Mouse (Mus musculus): ENCODE data around the gene Cyth4.

Cyth4 gene

GRCm38 (mm10) chr15:78610705-78611462 lies 14.0 kb downstream of the Cyth4 start:
- in situ Hi-C loops (cut with MboI; ENCODE audit: low sequenced_read_pairs), result no loop called here

DNA sequence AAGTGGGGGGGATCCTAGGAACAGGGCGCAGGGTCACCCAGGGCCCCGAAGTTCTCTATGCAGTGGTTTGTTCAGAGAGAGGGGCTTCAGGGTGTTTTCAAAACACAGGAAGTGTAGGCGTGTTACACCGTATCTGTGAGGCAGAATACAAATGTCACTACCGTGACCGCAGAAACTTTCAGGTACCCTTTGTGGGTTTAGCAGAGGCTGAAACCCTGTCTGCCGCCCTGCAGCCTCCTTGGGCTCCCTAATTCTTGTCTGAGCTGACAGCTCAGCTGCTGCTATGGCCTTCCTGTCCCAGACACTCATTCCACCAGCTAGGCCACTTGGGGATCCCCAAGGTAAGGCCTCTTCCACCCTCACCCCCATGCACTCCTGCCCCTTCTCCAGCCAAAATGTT lies 17.7 kb downstream of the Cyth4 start:
- in situ Hi-C loops (cut with MboI; ENCODE audit: low sequenced_read_pairs), result no loop called here

DNA sequence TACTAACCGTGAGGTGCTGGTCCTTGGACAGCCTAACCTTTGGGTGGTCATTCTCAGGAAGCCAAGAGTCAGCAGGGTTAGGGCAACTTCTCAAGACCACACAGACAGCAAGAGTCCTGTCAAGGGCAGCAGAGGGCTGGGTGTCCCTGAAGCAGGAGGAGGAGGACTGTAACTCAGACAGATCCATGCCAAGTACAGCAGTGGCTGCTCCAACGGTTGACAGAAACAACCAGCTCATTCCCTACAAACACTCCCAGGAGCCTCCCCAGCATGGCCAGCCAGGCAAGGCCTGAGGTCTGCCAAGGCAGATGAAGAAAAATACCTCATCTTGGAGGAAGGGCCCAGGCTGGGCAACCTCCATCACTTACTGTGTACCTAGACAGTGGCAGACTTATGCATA lies 20.1 kb downstream of the Cyth4 start:
- in situ Hi-C loops (cut with MboI; ENCODE audit: low sequenced_read_pairs), result no loop called here

GRCm38 (mm10) chr15:78623426-78623825 lies 26.6 kb downstream of the Cyth4 start:
- in situ Hi-C loops (cut with MboI; ENCODE audit: low sequenced_read_pairs), result loop anchor here (5.0 to 10.0 kb wide), 2 partner anchors 124 to 231 kb away; partner anchors contain the start of gene Lgals2

- in situ Hi-C loops (cut with MboI; ENCODE audit: low sequenced_read_pairs), result loop anchor here (5.0 to 10.0 kb wide), 2 partner anchors 123 to 230 kb away; partner anchors contain the start of gene Lgals2
Observed at GRCm38 (mm10) chr15:78624431-78624950, 27.6 kb downstream of the Cyth4 start.

DNA sequence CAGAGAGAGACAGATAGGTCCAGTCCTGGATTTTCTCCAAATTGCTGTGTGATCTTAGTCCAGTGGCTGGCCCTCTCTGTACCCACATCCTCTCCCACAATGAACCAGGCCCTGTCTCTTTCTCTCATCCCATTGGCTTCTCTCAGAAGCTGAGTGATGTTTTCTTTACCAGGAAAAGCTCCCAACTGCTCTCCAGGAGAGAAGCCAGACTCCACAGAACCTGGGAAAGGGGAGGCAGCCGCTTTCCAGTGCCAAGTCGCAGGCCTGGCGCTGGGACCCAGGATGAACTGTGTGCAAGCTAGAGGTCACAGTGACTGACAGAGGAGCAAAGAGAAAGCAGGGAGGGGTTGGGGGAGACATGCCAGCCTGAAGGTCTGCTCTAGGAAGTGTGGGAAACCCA lies 28.1 kb downstream of the Cyth4 start:
- in situ Hi-C loops (cut with MboI; ENCODE audit: low sequenced_read_pairs), result loop anchor here (5.0 to 10.0 kb wide), 2 partner anchors 122 to 230 kb away; partner anchors contain the start of gene Lgals2

DNA sequence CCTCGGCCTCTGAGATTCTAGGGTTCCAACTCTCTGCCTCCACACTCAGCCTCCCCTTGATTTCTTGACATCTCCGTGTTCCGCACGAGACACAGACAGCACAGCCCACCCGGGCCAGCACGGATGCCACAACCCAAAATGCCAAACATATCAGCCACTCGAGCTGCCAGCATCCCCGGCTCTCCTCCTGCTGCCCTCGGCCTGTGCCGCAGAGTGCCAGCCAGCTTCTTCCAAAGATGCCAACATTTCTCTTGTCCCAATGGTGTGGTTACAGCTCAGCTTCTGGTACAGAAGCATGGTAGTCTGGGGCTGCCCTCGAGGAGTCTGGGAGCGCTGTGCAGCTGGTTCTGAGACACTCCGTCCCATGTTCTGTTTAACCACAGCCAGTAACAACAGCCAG lies 29.4 kb downstream of the Cyth4 start:
- in situ Hi-C loops (cut with MboI; ENCODE audit: low sequenced_read_pairs), result loop anchor here (10.0 kb wide), 1 partner anchor 229 kb away; the partner anchor contains the start of gene Lgals2

- in situ Hi-C loops (cut with MboI; ENCODE audit: low sequenced_read_pairs), result no loop called here
Observed at GRCm38 (mm10) chr15:78632387-78632786, 35.5 kb downstream of the Cyth4 start.

- in situ Hi-C loops (cut with MboI; ENCODE audit: low sequenced_read_pairs), result no loop called here
Observed at GRCm38 (mm10) chr15:78633413-78633812, 36.6 kb downstream of the Cyth4 start.

- in situ Hi-C loops (cut with MboI; ENCODE audit: low sequenced_read_pairs), result no loop called here
Observed at GRCm38 (mm10) chr15:78634095-78634737, 37.4 kb downstream of the Cyth4 start.

- in situ Hi-C loops (cut with MboI; ENCODE audit: low sequenced_read_pairs), result no loop called here
Observed at GRCm38 (mm10) chr15:78635231-78635630, 38.4 kb downstream of the Cyth4 start.

DNA sequence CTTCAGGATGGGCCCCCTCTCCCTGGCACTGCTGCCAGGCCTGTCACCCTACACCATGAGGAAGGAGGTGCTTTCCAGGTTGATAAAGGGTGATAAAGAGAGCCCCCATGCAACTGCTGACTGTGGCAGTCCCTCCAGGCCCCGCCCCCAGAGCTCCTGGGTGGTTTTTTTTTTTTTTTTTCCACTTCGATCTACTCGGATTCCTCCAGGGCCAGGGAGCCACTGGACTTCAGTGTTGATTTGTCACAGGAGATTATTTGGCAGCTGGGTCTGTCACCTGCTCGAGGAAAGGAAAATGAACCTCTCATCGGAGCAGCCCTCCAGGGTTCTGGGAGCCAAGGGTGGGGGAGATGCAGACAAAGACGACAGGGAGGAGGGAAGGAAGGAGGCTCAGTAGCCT lies 46.8 kb downstream of the Cyth4 start:
- in situ Hi-C loops (cut with MboI; ENCODE audit: low sequenced_read_pairs), result no loop called here

- in situ Hi-C loops (cut with MboI; ENCODE audit: low sequenced_read_pairs), result no loop called here
Observed at GRCm38 (mm10) chr15:78644606-78645005, 47.8 kb downstream of the Cyth4 start.

DNA sequence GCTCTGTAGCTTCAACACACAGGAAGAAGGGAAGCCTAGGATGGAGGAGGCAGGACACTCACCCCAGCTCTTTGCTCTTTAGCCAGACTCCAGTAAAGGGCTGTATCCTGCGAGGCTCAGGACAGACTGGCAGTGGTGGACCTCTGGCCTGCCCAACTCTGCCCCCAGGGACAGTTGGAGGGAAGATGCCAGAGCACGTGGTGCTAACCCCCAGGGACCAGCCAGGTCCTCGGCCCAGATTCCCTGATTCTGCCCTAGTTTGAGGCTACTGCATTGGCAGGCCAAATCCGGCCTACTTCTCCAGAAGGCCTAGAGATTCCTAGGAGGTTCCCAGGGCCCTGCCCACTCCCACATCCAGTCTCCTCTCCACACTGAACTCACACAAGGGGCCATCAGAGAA lies 50.9 kb downstream of the Cyth4 start:
- in situ Hi-C loops (cut with MboI; ENCODE audit: low sequenced_read_pairs), result no loop called here

DNA sequence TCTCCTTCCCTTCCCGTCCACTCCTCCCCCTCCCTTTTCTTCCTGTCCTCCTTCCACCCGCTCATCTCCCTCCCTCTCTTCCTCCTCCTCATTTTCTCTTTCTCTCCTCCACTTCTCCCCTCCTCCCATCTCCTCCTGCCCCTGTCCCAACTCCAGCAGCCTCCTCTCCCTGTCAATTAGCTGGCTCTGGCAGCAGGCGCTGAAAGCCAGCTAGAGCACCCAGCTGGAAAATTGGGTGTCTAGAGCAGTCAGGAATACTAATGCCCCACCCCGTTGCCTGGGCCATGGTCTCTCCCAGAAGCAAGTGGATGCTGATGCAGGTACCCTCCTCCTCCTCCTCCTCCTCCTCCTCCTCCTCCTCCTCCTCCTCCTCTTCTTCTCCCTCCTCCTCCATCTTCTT lies 54.3 kb downstream of the Cyth4 start:
- in situ Hi-C loops (cut with MboI; ENCODE audit: low sequenced_read_pairs), result no loop called here

GRCm38 (mm10) chr15:78664268-78664667 lies 67.4 kb downstream of the Cyth4 start:
- in situ Hi-C loops (cut with MboI; ENCODE audit: low sequenced_read_pairs), result no loop called here

DNA sequence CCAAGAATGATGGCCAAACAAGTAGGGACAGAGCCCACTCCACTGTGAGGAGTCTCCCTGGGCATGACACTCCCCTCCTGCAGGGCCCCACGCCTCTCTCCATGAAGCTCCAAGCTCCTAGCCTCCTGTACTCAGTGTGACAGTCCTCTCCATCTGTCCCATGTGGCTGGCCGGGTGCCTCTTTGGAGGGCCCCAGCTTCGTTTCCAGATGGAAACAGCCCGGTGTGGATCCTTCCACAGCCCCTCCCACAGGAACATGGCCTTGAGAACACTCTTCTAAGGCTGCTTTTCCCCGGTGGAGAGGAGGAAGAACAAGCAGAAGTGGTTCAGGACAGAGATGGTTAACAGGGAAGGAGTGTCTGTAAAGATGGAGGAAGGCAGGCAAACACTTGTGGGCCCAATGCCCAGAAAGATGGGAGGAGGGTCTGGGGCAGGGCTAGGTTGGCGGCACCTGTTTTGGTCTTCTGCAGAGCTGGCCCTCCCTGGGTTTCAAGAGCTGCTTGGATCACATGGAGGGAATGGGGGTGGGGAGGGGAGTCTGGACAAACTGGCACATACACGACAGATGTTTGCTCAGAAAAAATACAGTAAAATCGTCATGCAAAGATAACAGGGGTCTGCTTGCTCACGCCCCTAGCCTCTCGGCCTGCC lies 72.5 kb downstream of the Cyth4 start:
- in situ Hi-C loops (cut with MboI; ENCODE audit: low sequenced_read_pairs), result no loop called here

DNA sequence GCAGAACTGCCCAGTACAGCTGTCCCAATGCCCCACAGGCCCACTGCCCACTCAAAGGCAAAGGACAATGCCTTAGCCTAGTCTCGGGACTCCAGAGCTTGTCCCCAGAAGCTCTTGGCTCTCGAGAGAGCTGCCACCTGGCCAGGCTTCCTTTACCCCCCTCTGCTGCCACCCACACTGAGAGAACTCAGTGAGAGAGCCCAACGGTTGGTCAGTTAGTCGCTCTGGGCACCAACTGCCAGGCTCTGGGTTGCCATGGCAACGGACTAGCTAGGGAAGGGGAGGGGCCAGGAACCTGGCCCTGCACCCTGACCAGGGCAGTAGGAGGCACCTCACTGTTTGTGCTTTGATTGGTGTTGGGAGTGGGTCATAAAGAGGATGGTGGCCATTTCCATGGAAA lies 73.5 kb downstream of the Cyth4 start:
- in situ Hi-C loops (cut with MboI; ENCODE audit: low sequenced_read_pairs), result no loop called here
